Mouse (Mus musculus): ENCODE measurements around the gene Tsen34. TPM values are rescaled to one million over a fixed set of nuclear protein-coding genes. Genes with fewer than 3 reads are reported as not detected.
"Not testable (repeated sequence)": the region's sequence is repeated elsewhere in the genome, so short reads cannot be mapped to it uniquely, and the experiment has no call there.

Tsen34 gene
- polyA plus RNA-seq, 1 experiment from 2014 or later: 287 TPM

GRCm38 (mm10) chr7:3707027-3707426, 14.4 kb downstream of the Tsen34 start:
- ATAC-seq (ENCODE audit: low FRiP score, low TSS enrichment): no peak
- WGBS: 74% methylated on average over 4 of the region's 4 CpGs

GRCm38 (mm10) chr7:3707568-3708413, 15.1 kb downstream of the Tsen34 start:
- no peaks in the 10 kb centered on the region for H3K9me3 ChIP-seq (ENCODE audit: control insufficient read depth, low read length)
- no peaks in the 10 kb centered on the region for H3K27me3 ChIP-seq (ENCODE audit: control insufficient read depth, insufficient read depth, low read length)
- no peak overlapping the region for H3K27ac ChIP-seq (ENCODE audit: low read depth, low read length)
- peaks cover 3% of the 10 kb centered on the region; the same call in 1 of the 2 replicates for H3K4me1 ChIP-seq (ENCODE audit: control insufficient read depth, insufficient read depth, low read length)
- no peak overlapping the region for H3K4me2 ChIP-seq (replicated peaks; ENCODE audit: low read depth, low read length)
- no peak for ATAC-seq (ENCODE audit: low FRiP score, low TSS enrichment)
- H3K36me3 ChIP-seq (ENCODE audit: control insufficient read depth, insufficient read depth, low read length): peaks cover 26% of the 10 kb centered on the region
- 40% methylated on average over 7 of the region's 7 CpGs for WGBS
- H3K9ac ChIP-seq (ENCODE audit: low read depth, low read length): no peak overlapping the region
- H3K4me3 ChIP-seq (ENCODE audit: low read length): no peak overlapping the region

More at GRCm38 (mm10) chr7:3707027-3707426, 14.4 kb downstream of the Tsen34 start:
- Histone ChIP-seq H3K4me2 (replicated peaks; ENCODE audit: low read depth, low read length) (no peak overlapping the region), H3K36me3 (ENCODE audit: control insufficient read depth, insufficient read depth, low read length) (peaks cover 26% of the 10 kb centered on the region), H3K9me3 (ENCODE audit: control insufficient read depth, low read length) (no peaks in the 10 kb centered on the region), H3K4me1 (ENCODE audit: control insufficient read depth, insufficient read depth, low read length) (peaks cover 3% of the 10 kb centered on the region; the same call in 1 of the 2 replicates), H3K9ac (ENCODE audit: low read depth, low read length) (no peak overlapping the region), H3K4me3 (ENCODE audit: low read length) (no peak overlapping the region; the same call in 1 of the 2 replicates), H3K27ac (ENCODE audit: low read depth, low read length) (no peak overlapping the region), H3K27me3 (ENCODE audit: control insufficient read depth, insufficient read depth, low read length) (no peaks in the 10 kb centered on the region)

- H3K4me3 ChIP-seq (ENCODE audit: low read length); H3K9ac ChIP-seq (ENCODE audit: low read depth, low read length); H3K4me1 ChIP-seq (ENCODE audit: control insufficient read depth, insufficient read depth, low read length); H3K27ac ChIP-seq (ENCODE audit: low read depth, low read length); H3K27me3 ChIP-seq (ENCODE audit: control insufficient read depth, insufficient read depth, low read length); H3K4me2 ChIP-seq (replicated peaks; ENCODE audit: low read depth, low read length); ATAC-seq (ENCODE audit: low FRiP score, low TSS enrichment); H3K9me3 ChIP-seq (ENCODE audit: control insufficient read depth, low read length): not testable (repeated sequence)
- WGBS: 25% methylated on average over 5 of the region's 5 CpGs
- peaks cover 26% of the 10 kb centered on the region for H3K36me3 ChIP-seq (ENCODE audit: control insufficient read depth, insufficient read depth, low read length)
These were observed 15.9 kb downstream of the Tsen34 start for GRCm38 (mm10) chr7:3708447-3708980.

DNA sequence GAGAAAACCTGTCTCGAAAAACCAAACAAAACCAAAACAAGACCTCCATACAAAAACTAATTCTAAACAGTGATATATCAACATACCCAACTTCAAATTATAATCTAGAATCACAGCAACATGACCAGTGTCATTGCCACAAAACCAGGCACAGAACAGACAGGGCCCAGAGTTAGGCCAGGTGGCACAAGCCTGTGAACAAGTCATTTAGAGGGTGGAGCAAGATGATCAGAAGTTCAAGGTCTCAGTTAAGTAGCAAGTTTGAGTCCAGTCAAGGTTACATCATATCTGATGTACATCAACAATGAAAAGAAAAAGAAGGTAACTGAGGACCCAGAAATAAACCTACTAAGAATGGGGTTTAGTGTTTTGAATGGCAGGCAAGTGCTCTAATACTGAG, 16.3 kb downstream of the Tsen34 start:
- 70% methylated on average over 1 of the region's 1 CpGs for WGBS
- Histone ChIP-seq H3K27ac (ENCODE audit: low read depth, low read length) (no peak overlapping the region), H3K36me3 (ENCODE audit: control insufficient read depth, insufficient read depth, low read length) (peaks cover 26% of the 10 kb centered on the region), H3K4me1 (ENCODE audit: control insufficient read depth, insufficient read depth, low read length) (peaks cover 3% of the 10 kb centered on the region; the same call in 1 of the 2 replicates), H3K9me3 (ENCODE audit: control insufficient read depth, low read length) (no peaks in the 10 kb centered on the region), H3K4me2 (replicated peaks; ENCODE audit: low read depth, low read length) (no peak overlapping the region), H3K4me3 (ENCODE audit: low read length) (no peak overlapping the region), H3K27me3 (ENCODE audit: control insufficient read depth, insufficient read depth, low read length) (no peaks in the 10 kb centered on the region), H3K9ac (ENCODE audit: low read depth, low read length) (no peak overlapping the region)
- no peak for ATAC-seq (ENCODE audit: low FRiP score, low TSS enrichment)

- H3K9ac ChIP-seq (ENCODE audit: low read depth, low read length): no peak overlapping the region
- H3K36me3 ChIP-seq (ENCODE audit: control insufficient read depth, insufficient read depth, low read length): peaks cover 6% of the 10 kb centered on the region
- 38% methylated on average over 5 of the region's 5 CpGs for WGBS
- no peak overlapping the region for H3K4me3 ChIP-seq (ENCODE audit: low read length)
- no peak overlapping the region for H3K4me2 ChIP-seq (replicated peaks; ENCODE audit: low read depth, low read length)
- no peak for ATAC-seq (ENCODE audit: low FRiP score, low TSS enrichment)
- no peaks in the 10 kb centered on the region for H3K9me3 ChIP-seq (ENCODE audit: control insufficient read depth, low read length)
- no peaks in the 10 kb centered on the region for H3K4me1 ChIP-seq (ENCODE audit: control insufficient read depth, insufficient read depth, low read length)
- H3K27ac ChIP-seq (ENCODE audit: low read depth, low read length): no peak overlapping the region
- no peaks in the 10 kb centered on the region for H3K27me3 ChIP-seq (ENCODE audit: control insufficient read depth, insufficient read depth, low read length)
These were observed 19.7 kb downstream of the Tsen34 start for GRCm38 (mm10) chr7:3712264-3712942.

DNA sequence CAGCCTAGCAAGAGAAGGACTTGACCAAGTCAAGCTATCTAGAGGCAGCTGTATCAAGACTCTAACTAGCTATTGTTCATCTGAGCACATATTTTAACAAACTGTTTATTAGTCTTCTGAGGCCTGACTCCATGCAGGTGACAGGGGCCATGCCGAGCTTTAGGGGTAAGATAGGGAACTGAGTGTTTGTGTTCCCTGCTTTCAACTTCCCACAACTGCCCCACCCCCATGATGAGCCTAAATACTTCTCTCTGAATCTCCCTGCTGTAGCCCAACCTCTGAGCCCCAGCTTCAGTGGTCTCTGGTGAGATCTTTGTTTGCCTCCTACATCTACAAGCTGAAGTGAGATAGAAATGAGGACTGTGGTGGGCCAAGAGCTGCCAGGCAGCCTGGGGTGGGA, 22.6 kb downstream of the Tsen34 start:
- Histone ChIP-seq H3K9ac (ENCODE audit: low read depth, low read length) (no peak overlapping the region), H3K4me2 (replicated peaks; ENCODE audit: low read depth, low read length) (no peak overlapping the region), H3K4me3 (ENCODE audit: low read length) (no peak overlapping the region), H3K4me1 (ENCODE audit: control insufficient read depth, insufficient read depth, low read length) (no peaks in the 10 kb centered on the region), H3K27me3 (ENCODE audit: control insufficient read depth, insufficient read depth, low read length) (no peaks in the 10 kb centered on the region), H3K27ac (ENCODE audit: low read depth, low read length) (no peak overlapping the region), H3K36me3 (ENCODE audit: control insufficient read depth, insufficient read depth, low read length) (no peaks in the 10 kb centered on the region), H3K9me3 (ENCODE audit: control insufficient read depth, low read length) (no peaks in the 10 kb centered on the region)
- 57% methylated on average over 1 of the region's 1 CpGs for WGBS
- no peak for ATAC-seq (ENCODE audit: low FRiP score, low TSS enrichment)

DNA sequence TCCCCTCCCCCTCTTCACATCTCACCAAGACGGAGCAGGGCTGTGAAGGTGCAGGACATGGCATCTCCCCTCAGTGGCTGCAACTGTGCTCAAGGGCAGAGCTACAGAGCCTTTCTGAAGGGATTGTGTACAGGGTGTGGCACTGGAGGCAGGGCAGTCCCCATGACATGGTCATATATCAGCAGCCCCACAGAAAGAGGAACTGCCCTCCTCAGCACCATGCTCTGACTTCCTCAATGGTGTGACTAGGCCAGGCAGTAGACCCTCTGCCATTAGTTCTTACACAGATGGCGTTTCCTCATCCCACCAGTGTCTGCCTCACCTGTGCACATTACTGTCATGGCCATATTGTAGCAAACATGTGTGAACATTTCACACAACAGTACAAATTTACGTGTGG, 27.6 kb downstream of the Tsen34 start, which contains the start of gene Pirb:
Pirb (minus strand) TSS at position 124 of the 400 bp plus-strand sequence.
- H3K27ac ChIP-seq (ENCODE audit: low read depth, low read length); H3K4me2 ChIP-seq (replicated peaks; ENCODE audit: low read depth, low read length); H3K36me3 ChIP-seq (ENCODE audit: control insufficient read depth, insufficient read depth, low read length); H3K9me3 ChIP-seq (ENCODE audit: control insufficient read depth, low read length); H3K4me3 ChIP-seq (ENCODE audit: low read length); H3K9ac ChIP-seq (ENCODE audit: low read depth, low read length); H3K27me3 ChIP-seq (ENCODE audit: control insufficient read depth, insufficient read depth, low read length); ATAC-seq (ENCODE audit: low FRiP score, low TSS enrichment); H3K4me1 ChIP-seq (ENCODE audit: control insufficient read depth, insufficient read depth, low read length): not testable (repeated sequence)
- WGBS: 88% methylated on average over 1 of the region's 3 CpGs

GRCm38 (mm10) chr7:3725459-3725858, 32.8 kb downstream of the Tsen34 start:
- H3K4me1 ChIP-seq (ENCODE audit: control insufficient read depth, insufficient read depth, low read length); H3K4me2 ChIP-seq (replicated peaks; ENCODE audit: low read depth, low read length); ATAC-seq (ENCODE audit: low FRiP score, low TSS enrichment); H3K27me3 ChIP-seq (ENCODE audit: control insufficient read depth, insufficient read depth, low read length); H3K9me3 ChIP-seq (ENCODE audit: control insufficient read depth, low read length); H3K36me3 ChIP-seq (ENCODE audit: control insufficient read depth, insufficient read depth, low read length); H3K4me3 ChIP-seq (ENCODE audit: low read length); H3K9ac ChIP-seq (ENCODE audit: low read depth, low read length); H3K27ac ChIP-seq (ENCODE audit: low read depth, low read length): not testable (repeated sequence)

GRCm38 (mm10) chr7:3732675-3733074, 40.0 kb downstream of the Tsen34 start:
- not testable (repeated sequence) for H3K27me3 ChIP-seq (ENCODE audit: control insufficient read depth, insufficient read depth, low read length); H3K36me3 ChIP-seq (ENCODE audit: control insufficient read depth, insufficient read depth, low read length); H3K27ac ChIP-seq (ENCODE audit: low read depth, low read length); H3K4me3 ChIP-seq (ENCODE audit: low read length); H3K4me2 ChIP-seq (replicated peaks; ENCODE audit: low read depth, low read length); H3K9me3 ChIP-seq (ENCODE audit: control insufficient read depth, low read length); H3K4me1 ChIP-seq (ENCODE audit: control insufficient read depth, insufficient read depth, low read length); H3K9ac ChIP-seq (ENCODE audit: low read depth, low read length); ATAC-seq (ENCODE audit: low FRiP score, low TSS enrichment)
- no CpG with 5 or more reads among the region's 1 CpGs for WGBS

Data from kidney, embryonic 14.5 days (tissue).